Mouse (Mus musculus) c-Kit-negative CD71-positive TER-119-positive erythroid progenitor cells, embryonic 14.5 days (primary cell): Measurements from ENCODE around the gene Sp3.
"Not testable (repeated sequence)": the region's sequence is repeated elsewhere in the genome, so short reads cannot be mapped to it uniquely, and the experiment has no call there.

Source experiments
- DNase-seq: peaks from one replicate; pipeline ENCODE4 v3.0.0-alpha.2; 2013; ENCODE audit warnings: low read depth, low spot score

Gene Sp3

DNA sequence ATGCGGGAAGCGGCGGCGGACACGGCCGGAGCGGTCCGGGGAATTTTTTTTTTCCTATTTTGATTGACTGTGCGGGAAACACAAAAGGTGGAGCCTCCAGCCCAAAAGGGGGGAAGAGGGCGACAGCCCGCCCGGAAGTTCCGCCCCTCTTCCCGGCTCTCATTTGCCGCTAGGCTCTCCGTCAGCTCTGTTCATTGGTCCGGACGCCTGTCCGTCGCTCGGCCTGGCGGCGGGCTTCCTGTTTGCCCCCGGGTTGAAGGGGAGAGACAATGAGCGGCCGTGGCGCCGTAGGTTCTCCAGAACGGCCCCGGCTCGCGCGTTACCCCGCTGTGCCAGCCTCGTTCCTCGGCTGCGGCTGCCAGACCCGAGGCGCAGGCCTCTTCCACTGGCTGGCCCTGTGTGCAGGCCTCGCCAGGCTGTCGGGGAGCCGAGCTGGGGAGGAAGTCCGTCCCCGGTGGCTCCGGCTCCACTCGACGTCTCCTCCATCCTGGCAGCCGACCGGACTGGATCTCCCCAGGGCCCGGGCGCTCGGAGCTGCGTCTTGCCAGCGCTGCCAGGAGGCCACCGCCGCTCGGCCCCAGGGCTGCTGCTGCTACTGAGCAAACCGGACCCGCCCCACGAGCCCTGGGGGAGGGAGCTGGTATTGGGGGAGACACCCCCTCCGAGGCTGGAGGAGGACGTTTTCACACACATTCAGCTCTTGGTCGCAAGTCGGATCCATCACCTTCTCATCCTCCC is at the start of gene Sp3:
TSS of gene Sp3 (minus strand) at position 110 of the 738 bp plus-strand sequence.
- peak; percentile 93 for DNase-seq

GRCm38 (mm10) chr2:73029846-73030245 is 49.6 kb upstream of the Sp3 start:
- DNase-seq, result no peak

DNA sequence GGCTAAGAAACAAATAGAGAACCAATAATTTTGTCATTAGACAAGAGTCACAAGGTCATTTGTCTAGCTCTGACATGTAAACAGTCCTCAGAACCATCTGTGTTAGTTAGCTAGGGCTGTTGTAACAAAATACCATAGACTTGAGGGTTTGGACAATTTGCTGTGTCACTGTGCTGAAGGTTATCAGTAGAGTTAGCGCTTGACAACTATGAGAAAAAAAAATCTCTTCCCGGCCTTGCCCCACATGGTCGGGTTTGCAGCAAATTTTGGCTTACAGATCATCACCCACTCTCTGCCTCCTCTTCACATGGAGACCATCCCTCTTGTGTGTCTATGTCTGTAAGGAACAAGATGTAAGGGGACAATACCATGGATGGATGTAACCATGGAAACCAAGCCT is 47.8 kb upstream of the Sp3 start:
- peak; percentile 53 for DNase-seq

DNA sequence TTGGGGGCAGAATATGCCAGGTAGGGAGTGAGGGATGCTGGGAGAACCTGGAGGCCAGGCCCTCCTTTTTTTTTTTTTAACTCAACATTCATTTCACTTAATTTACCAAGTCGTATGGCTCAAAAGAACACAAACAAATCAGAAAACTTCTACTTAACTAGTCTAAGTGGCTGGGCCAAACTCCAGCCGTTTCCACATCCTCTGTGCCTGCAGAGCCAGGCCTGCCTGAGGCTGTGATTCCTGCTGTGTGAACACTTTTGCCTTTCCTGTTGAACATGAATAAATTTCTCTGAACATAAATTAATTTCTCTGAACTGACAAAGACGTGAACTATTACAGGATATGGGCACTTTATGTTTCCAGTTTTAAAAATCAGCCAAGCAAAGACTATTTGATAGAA is 46.9 kb upstream of the Sp3 start:
- DNase-seq, result no peak

DNA sequence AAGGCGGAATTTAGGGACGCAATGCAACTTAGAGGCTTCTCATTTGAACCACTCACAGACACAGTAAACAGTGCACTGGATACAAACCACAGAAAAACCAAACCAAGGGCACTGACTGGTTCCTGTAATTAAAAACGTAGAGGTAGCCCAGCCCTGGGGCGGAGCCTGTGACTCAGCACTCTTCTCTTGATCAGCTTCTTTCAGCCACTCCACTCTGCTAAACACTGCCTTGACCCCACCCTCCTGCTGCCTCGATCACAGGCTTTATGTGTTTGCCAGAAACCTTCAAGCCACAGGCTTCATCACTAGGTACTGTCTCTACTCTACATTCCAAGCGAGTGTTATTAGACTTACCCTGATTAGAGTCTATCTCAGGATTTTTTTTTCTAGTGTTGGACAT is 43.6 kb upstream of the Sp3 start:
- peak; percentile 94 for DNase-seq

DNA sequence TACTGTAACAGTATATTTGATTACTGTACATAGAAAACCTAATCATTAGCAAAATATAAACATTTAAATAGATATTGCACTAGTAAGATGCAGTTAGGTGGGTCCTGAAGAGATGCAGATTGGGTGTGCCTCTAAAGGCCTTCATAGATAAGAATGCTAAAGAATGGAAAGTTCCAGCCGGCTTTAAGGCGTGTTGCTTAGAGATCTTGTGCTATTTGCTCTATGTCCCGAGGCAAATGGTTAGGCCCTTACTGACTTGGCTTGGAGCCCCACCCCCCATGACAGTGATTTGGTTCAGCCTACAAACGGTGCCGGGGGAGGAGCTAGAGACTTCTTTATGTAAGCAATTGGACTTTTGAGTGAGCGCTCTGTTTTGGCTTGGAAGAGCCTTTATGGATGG is 40.8 kb upstream of the Sp3 start:
- DNase-seq, result peak; percentile 72

DNA sequence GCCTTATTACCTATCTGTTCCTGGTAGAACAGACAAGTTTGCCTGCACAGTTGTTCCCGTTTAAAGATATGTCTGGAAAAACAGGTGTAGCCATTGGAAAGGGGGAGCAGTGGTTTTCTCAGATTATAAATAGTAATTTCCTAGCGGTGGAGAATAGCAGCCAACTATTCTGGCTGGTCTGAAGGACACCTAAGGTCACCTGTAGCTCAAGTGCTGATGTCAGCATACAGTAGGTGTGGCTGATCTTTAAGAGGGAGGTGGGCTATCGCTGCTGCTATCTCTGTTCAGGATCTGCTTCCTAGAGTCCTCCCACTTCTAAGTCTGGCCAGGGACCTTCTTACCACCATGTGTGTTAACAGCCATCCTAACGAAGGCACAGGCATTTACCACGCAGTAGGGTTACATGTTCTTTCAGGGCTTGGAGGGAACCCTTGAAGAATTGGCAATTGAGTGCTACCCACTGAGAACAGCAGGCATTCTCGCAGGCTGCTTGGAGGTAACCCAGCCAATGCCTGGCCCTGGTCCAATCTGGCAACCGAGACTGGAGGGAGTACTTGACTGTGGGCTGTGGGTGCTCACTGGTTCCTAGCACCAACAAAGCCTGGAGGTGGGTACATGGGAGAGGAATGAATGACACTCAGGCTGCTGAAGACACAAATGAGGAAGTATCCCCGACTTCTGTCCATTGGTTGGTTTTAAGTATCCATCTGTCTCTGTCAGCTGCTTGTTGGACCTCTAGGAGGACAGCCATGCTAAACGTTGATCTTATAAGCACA is 39.3 kb upstream of the Sp3 start:
- no peak for DNase-seq

DNA sequence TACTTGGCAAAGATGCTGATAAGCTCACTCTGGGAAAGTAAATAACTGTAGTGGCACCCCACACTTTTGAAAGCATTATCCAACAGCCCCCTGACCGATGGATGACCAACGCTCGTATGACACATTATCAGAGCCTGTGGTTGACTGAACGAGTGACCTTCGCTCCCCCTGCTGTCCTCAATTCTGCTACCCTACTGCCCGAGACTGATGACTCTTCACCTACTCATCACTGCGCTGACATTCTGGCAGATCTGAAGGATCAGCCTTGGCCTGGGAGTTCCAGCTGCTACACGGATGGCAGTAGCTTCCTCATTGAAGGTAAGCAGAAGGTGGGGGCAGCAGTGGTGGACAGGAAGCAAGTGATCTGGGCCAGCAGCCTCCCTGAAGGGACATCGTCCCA is 33.8 kb upstream of the Sp3 start:
- DNase-seq, result not testable (repeated sequence)

- no peak for DNase-seq
These were observed 32.4 kb upstream of the Sp3 start for GRCm38 (mm10) chr2:73012636-73013035.

GRCm38 (mm10) chr2:73007472-73007871 is 27.2 kb upstream of the Sp3 start:
- no peak for DNase-seq

DNA sequence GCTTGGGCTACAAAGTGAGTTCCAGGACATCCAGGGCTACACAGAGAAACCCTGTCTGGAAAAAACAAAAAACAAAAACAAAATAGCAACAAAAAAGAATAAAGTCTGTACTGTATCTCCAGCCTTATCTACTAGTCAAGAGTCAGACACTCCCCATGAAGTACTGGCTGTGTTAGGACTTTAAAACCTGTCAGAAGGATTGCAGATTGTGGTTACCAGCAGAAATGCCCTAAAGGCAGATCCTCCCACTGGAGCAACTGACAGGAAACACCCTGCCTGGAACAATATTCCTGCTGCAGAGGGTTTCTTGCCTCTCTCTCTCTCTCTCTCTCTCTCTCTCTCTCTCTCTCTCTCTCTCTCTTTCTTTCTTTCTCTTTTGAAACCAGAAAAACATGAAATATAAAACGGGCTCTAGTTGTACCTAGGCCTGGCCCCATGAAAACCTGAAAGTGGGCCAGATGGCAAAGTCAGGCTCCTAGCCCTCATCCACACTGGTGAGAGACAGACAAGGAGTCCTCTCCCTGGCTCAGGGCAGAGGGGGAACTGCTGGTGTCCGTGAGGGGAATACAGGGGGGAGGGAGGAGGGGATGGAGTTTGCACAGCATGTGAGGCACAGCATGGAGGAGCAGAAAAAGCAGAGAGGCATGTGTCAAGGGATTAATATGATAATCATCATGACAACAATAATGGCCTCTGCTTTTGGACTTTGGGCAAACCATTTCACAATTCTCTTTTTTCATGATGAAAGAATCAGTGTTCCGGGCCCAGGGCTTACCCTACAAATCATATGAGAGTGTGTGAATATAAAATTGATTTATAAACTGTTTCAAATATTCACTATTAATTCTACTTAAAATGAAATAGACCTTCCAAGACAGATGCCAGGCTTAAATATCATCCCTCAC is 25.6 kb upstream of the Sp3 start:
- no peak for DNase-seq

DNA sequence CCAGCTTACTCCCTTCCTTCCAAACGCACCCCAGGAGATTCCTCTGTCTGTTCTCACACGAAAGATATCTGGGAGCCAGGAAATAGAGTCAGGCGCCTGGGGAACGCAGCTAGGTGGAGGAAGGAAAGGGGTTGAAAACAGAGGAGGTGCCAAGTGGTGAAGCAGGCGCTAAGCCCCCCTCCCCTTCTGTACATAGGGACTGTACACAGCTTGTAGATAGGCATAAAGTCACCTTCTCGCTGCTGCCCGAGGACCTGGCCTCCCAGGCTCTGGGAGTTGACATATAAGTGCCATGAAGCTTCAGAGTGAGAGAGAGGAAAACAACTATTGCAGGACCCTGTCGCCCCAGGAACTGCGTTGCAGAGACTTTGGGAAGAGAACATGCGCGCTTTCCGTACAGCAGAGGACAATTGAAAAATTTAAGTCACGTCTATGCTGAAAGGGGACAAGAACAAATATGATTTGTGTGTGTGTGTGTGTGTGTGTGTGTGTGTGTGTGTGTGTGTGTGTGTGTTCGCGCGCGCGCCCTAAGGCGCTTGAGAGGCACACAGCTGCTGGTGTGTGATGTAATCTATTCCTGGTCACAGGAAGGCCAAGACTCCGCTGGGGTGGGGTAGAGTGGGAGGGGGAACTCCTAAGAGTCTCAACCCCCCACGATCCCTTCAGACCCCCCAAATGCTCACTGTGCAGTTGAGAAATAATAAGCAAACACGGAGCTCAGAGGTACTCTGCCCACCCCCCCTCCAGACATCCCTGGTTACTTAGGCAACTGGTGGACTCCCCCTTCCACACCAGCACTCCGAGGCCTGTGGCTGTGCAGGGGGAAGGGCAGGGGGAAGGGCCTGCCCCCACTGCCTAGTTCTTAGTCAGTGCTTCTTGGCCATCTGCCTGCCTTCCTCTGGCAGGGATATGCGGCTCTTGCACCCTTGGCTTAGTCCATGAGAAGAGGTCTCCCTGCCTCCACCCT is 23.8 kb upstream of the Sp3 start:
- DNase-seq, result no peak

DNA sequence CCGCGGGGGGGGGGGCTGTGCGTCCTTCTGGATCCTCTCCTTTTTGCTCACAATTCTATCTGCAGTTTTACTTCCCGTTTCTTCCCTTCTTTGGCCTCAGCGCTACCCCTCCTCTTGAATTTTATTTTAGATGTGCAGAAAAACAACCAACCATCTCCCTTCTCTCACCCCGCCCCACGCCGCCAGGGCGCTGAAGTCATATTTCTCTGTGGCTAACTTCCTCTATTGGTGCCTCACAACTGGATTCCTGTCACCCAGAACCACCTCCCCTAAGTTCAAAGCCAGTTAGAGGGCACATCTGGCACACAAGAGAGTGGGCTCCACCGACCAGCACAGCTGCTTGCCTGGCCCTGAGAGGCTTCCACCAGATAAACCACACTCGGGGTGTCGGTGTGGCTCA is 22.8 kb upstream of the Sp3 start:
- no peak for DNase-seq

GRCm38 (mm10) chr2:73002451-73002850 is 22.2 kb upstream of the Sp3 start:
- DNase-seq, result no peak

- peak; percentile 67 for DNase-seq
These were observed 21.7 kb upstream of the Sp3 start for GRCm38 (mm10) chr2:73001994-73002393.

GRCm38 (mm10) chr2:73000194-73000593 is 19.9 kb upstream of the Sp3 start:
- DNase-seq, result no peak

DNA sequence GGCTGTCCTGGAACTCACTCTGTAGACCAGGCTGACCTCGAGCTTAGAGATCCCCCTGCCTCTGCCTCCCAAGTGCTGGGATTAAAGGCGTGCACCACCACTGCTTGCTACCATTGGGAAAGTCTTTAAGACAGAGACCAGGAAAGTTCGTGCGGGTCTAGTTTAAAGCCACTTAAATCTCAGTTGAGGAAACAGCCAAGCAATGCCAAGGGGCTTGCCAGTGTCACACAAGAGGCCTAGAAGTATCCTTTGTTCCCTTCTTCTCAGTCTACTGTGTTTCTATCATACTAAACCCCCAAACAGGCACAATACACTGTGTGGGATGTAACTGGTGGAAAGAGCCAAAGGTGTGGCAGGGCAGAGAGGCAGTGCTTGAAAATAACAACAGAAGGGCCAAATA is 17.3 kb upstream of the Sp3 start:
- no peak for DNase-seq

DNA sequence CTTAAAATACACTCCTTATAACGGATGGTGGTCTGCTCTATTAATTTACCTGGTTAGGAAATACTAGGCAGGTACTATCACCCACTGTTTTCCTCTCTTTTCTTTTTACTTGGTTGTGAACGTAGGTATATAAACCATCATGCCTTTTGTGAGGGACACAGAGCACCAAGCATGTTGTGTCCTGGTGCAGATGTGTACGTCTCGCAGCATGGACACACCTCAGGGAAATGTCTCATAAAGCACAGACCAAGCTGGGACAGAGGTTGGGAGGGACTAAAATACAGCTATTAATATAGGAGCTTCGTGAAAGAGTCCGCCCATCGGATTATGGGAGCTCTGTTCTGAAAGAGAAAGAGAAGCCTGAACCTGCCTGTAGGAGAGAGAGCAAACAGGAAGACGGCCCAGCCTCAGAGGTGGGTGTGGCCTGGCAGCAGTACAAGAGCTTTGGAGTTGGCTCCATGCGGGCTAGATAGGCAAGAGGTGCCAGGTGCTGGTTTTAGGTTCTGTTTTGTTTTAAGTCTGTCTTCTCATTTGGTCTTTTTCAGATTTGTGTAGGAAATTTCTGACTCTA is 16.6 kb upstream of the Sp3 start:
- DNase-seq, result no peak

GRCm38 (mm10) chr2:72995346-72996097 is 15.3 kb upstream of the Sp3 start:
- DNase-seq, result no peak

GRCm38 (mm10) chr2:72994165-72994564 is 13.9 kb upstream of the Sp3 start:
- DNase-seq, result no peak
